Mouse (Mus musculus): ENCODE measurements around the gene Marf1. TPM values are rescaled to one million over a fixed set of nuclear protein-coding genes. Genes with fewer than 3 reads are reported as not detected.

Gene Marf1
- polyA plus RNA-seq, 1 experiment: 8.2 TPM

- Histone ChIP-seq H3K79me2 (ENCODE audit: control insufficient read depth, insufficient read depth) (no peaks in the 10 kb centered on the region), H3ac (ENCODE audit: control insufficient read depth, insufficient read length) (no peak overlapping the region), H3K4me3 (no peak overlapping the region), H3K27me3 (ENCODE audit: control insufficient read depth, insufficient read depth, insufficient read length) (no peaks in the 10 kb centered on the region), H3K36me3 (ENCODE audit: control insufficient read depth, insufficient read depth) (peaks cover 51% of the 10 kb centered on the region), H3K4me2 (ENCODE audit: low read depth) (no peak overlapping the region)
- TF ChIP-seq MAX (IDR thresholded peaks at IDR 0.05; ENCODE audit: low read depth) (no peak), MYOD1 (IDR thresholded peaks at IDR 0.05; ENCODE audit: control insufficient read depth in 1 of 3, insufficient read length in 2 of 3, low read depth in 2 of 3) (no peak), SRF (IDR thresholded peaks at IDR 0.05; ENCODE audit: control insufficient read depth, insufficient read length, low read depth) (no peak), MYOG (IDR thresholded peaks at IDR 0.05; ENCODE audit: control insufficient read depth in 1 of 3, insufficient read depth in 1 of 3, insufficient read length in 2 of 3, low read depth in 2 of 3) (no peak), TCF3 (IDR thresholded peaks at IDR 0.05; ENCODE audit: insufficient read length, low read depth) (no peak), USF1 (IDR thresholded peaks at IDR 0.05; ENCODE audit: low read depth) (no peak), POLR2A (IDR thresholded peaks at IDR 0.05; ENCODE audit: insufficient read length, low read depth) (no peak), POLR2AphosphoS2 (IDR thresholded peaks at IDR 0.05; ENCODE audit: insufficient read length, low read depth) (no peak), TCF12 (IDR thresholded peaks at IDR 0.05; ENCODE audit: insufficient read depth, poor library complexity, severe bottlenecking) (no peak), REST (IDR thresholded peaks at IDR 0.05; ENCODE audit: insufficient read depth, insufficient read length) (no peak), E2F4 (IDR thresholded peaks at IDR 0.05; ENCODE audit: insufficient read depth) (no peak), CEBPB (IDR thresholded peaks at IDR 0.05; ENCODE audit: insufficient read depth, poor library complexity, severe bottlenecking) (no peak)
Observed at GRCm38 (mm10) chr16:14131838-14132237, 31.3 kb downstream of the Marf1 start.

- TF ChIP-seq USF1 (IDR thresholded peaks at IDR 0.05; ENCODE audit: low read depth) (no peak), SRF (IDR thresholded peaks at IDR 0.05; ENCODE audit: control insufficient read depth, insufficient read length, low read depth) (no peak)
- Histone ChIP-seq H3K4me2 (ENCODE audit: low read depth) (no peak overlapping the region), H3K4me3 (no peak overlapping the region), H3K36me3 (ENCODE audit: control insufficient read depth, insufficient read depth) (peaks cover 47% of the 10 kb centered on the region), H3K79me2 (ENCODE audit: control insufficient read depth, insufficient read depth) (no peaks in the 10 kb centered on the region), H3ac (ENCODE audit: control insufficient read depth, insufficient read length) (no peak overlapping the region), H3K27me3 (ENCODE audit: control insufficient read depth, insufficient read depth, insufficient read length) (no peaks in the 10 kb centered on the region)
Observed at GRCm38 (mm10) chr16:14131376-14131775, 31.8 kb downstream of the Marf1 start.

- Histone ChIP-seq H3K27me3 (ENCODE audit: control insufficient read depth, insufficient read depth, insufficient read length) (no peaks in the 10 kb centered on the region), H3ac (ENCODE audit: control insufficient read depth, insufficient read length) (no peak overlapping the region), H3K79me2 (ENCODE audit: control insufficient read depth, insufficient read depth) (no peaks in the 10 kb centered on the region), H3K4me2 (ENCODE audit: low read depth) (no peak overlapping the region), H3K36me3 (ENCODE audit: control insufficient read depth, insufficient read depth) (peaks cover 47% of the 10 kb centered on the region), H3K4me3 (no peak overlapping the region)
- no peak for TF ChIP-seq TCF3 (IDR thresholded peaks at IDR 0.05; ENCODE audit: insufficient read length, low read depth)
- no peak for TF ChIP-seq POLR2AphosphoS2 (IDR thresholded peaks at IDR 0.05; ENCODE audit: insufficient read length, low read depth)
- no peak for TF ChIP-seq TCF12 (IDR thresholded peaks at IDR 0.05; ENCODE audit: insufficient read depth, poor library complexity, severe bottlenecking)
- TF ChIP-seq SRF (IDR thresholded peaks at IDR 0.05; ENCODE audit: control insufficient read depth, insufficient read length, low read depth): no peak
- TF ChIP-seq USF1 (IDR thresholded peaks at IDR 0.05; ENCODE audit: low read depth): no peak
- no peak for TF ChIP-seq MAX (IDR thresholded peaks at IDR 0.05; ENCODE audit: low read depth)
- TF ChIP-seq MYOD1 (IDR thresholded peaks at IDR 0.05; ENCODE audit: control insufficient read depth in 1 of 3, insufficient read length in 2 of 3, low read depth in 2 of 3): no peak
- TF ChIP-seq POLR2A (IDR thresholded peaks at IDR 0.05; ENCODE audit: insufficient read length, low read depth): no peak
- no peak for TF ChIP-seq E2F4 (IDR thresholded peaks at IDR 0.05; ENCODE audit: insufficient read depth)
- no peak for TF ChIP-seq MYOG (IDR thresholded peaks at IDR 0.05; ENCODE audit: control insufficient read depth in 1 of 3, insufficient read depth in 1 of 3, insufficient read length in 2 of 3, low read depth in 2 of 3)
- no peak for TF ChIP-seq REST (IDR thresholded peaks at IDR 0.05; ENCODE audit: insufficient read depth, insufficient read length)
- TF ChIP-seq CEBPB (IDR thresholded peaks at IDR 0.05; ENCODE audit: insufficient read depth, poor library complexity, severe bottlenecking): no peak
Observed at GRCm38 (mm10) chr16:14130796-14131195, 32.4 kb downstream of the Marf1 start.

GRCm38 (mm10) chr16:14128977-14129376 is 34.2 kb downstream of the Marf1 start:
- H3K79me2 ChIP-seq (ENCODE audit: control insufficient read depth, insufficient read depth): no peaks in the 10 kb centered on the region
- TF ChIP-seq CEBPB (IDR thresholded peaks at IDR 0.05; ENCODE audit: insufficient read depth, poor library complexity, severe bottlenecking) (no peak), MYOG (IDR thresholded peaks at IDR 0.05; ENCODE audit: control insufficient read depth in 1 of 3, insufficient read depth in 1 of 3, insufficient read length in 2 of 3, low read depth in 2 of 3) (no peak), MYOD1 (IDR thresholded peaks at IDR 0.05; ENCODE audit: control insufficient read depth in 1 of 3, insufficient read length in 2 of 3, low read depth in 2 of 3) (no peak), POLR2A (IDR thresholded peaks at IDR 0.05; ENCODE audit: insufficient read length, low read depth) (no peak), REST (IDR thresholded peaks at IDR 0.05; ENCODE audit: insufficient read depth, insufficient read length) (no peak), SRF (IDR thresholded peaks at IDR 0.05; ENCODE audit: control insufficient read depth, insufficient read length, low read depth) (no peak), TCF12 (IDR thresholded peaks at IDR 0.05; ENCODE audit: insufficient read depth, poor library complexity, severe bottlenecking) (no peak), TCF3 (IDR thresholded peaks at IDR 0.05; ENCODE audit: insufficient read length, low read depth) (no peak), USF1 (IDR thresholded peaks at IDR 0.05; ENCODE audit: low read depth) (no peak), POLR2AphosphoS2 (IDR thresholded peaks at IDR 0.05; ENCODE audit: insufficient read length, low read depth) (no peak), E2F4 (IDR thresholded peaks at IDR 0.05; ENCODE audit: insufficient read depth) (no peak), MAX (IDR thresholded peaks at IDR 0.05; ENCODE audit: low read depth) (no peak)
- H3K4me3 ChIP-seq: no peak overlapping the region
- H3K4me2 ChIP-seq (ENCODE audit: low read depth): no peak overlapping the region
- no peak overlapping the region for H3ac ChIP-seq (ENCODE audit: control insufficient read depth, insufficient read length)
- peaks cover 49% of the 10 kb centered on the region for H3K36me3 ChIP-seq (ENCODE audit: control insufficient read depth, insufficient read depth)
- no peaks in the 10 kb centered on the region for H3K27me3 ChIP-seq (ENCODE audit: control insufficient read depth, insufficient read depth, insufficient read length)

GRCm38 (mm10) chr16:14125253-14125652 is 37.9 kb downstream of the Marf1 start:
- Histone ChIP-seq H3K79me2 (ENCODE audit: control insufficient read depth, insufficient read depth) (no peaks in the 10 kb centered on the region), H3K36me3 (ENCODE audit: control insufficient read depth, insufficient read depth) (peaks cover 45% of the 10 kb centered on the region), H3K4me2 (ENCODE audit: low read depth) (no peak overlapping the region), H3K27me3 (ENCODE audit: control insufficient read depth, insufficient read depth, insufficient read length) (no peaks in the 10 kb centered on the region), H3K4me3 (no peak overlapping the region), H3ac (ENCODE audit: control insufficient read depth, insufficient read length) (no peak overlapping the region)
- TF ChIP-seq CEBPB (IDR thresholded peaks at IDR 0.05; ENCODE audit: insufficient read depth, poor library complexity, severe bottlenecking): no peak
- no peak for TF ChIP-seq MYOD1 (IDR thresholded peaks at IDR 0.05; ENCODE audit: control insufficient read depth in 1 of 3, insufficient read length in 2 of 3, low read depth in 2 of 3)
- no peak for TF ChIP-seq SRF (IDR thresholded peaks at IDR 0.05; ENCODE audit: control insufficient read depth, insufficient read length, low read depth)
- TF ChIP-seq REST (IDR thresholded peaks at IDR 0.05; ENCODE audit: insufficient read depth, insufficient read length): no peak
- no peak for TF ChIP-seq MYOG (IDR thresholded peaks at IDR 0.05; ENCODE audit: control insufficient read depth in 1 of 3, insufficient read depth in 1 of 3, insufficient read length in 2 of 3, low read depth in 2 of 3)
- TF ChIP-seq E2F4 (IDR thresholded peaks at IDR 0.05; ENCODE audit: insufficient read depth): no peak
- TF ChIP-seq TCF12 (IDR thresholded peaks at IDR 0.05; ENCODE audit: insufficient read depth, poor library complexity, severe bottlenecking): no peak
- no peak for TF ChIP-seq TCF3 (IDR thresholded peaks at IDR 0.05; ENCODE audit: insufficient read length, low read depth)
- no peak for TF ChIP-seq MAX (IDR thresholded peaks at IDR 0.05; ENCODE audit: low read depth)
- TF ChIP-seq POLR2A (IDR thresholded peaks at IDR 0.05; ENCODE audit: insufficient read length, low read depth): no peak
- no peak for TF ChIP-seq POLR2AphosphoS2 (IDR thresholded peaks at IDR 0.05; ENCODE audit: insufficient read length, low read depth)
- no peak for TF ChIP-seq USF1 (IDR thresholded peaks at IDR 0.05; ENCODE audit: low read depth)

All from myocyte (in vitro differentiated cells).